ENCODE assay signal across 1 mouse cellular context in genomic region chr1:36711104-36711503, GRCm38 (mm10).
TF ChIP-seq lines count a peak whose summit lies in the region.

No protein-coding gene starts in this region.

TF ChIP-seq in MEL, 35 proteins besides CTCF, POLR2A, EP300 and RAD21 (continued from another document):
- peak; percentile 12; the same call in 1 of the 2 replicates for TF ChIP-seq TAL1 (IDR thresholded peaks at IDR 0.05; ENCODE audit: low read length)
- TF ChIP-seq NELFE (IDR thresholded peaks at IDR 0.05; ENCODE audit: low read depth, low read length), result no peak
- TF ChIP-seq NRF1 (IDR thresholded peaks at IDR 0.05; ENCODE audit: insufficient read depth, low read depth, low read length, poor library complexity, severe bottlenecking), result no peak
- TF ChIP-seq UBTF (IDR thresholded peaks at IDR 0.05; ENCODE audit: borderline replicate concordance, insufficient read depth, low read depth, low read length), result no peak
- no peak for TF ChIP-seq E2F4 (IDR thresholded peaks at IDR 0.05; ENCODE audit: borderline replicate concordance, low read depth, low read length)
TF ChIP-seq in MEL: peak in this region for 4.
